Mouse (Mus musculus) yolk sac, embryonic 10.5 days (tissue): ENCODE data around the gene Lsm7.
A peak's percentile ranks its signal among the peaks of the same experiment; 100 is the strongest.

Experiments used
- DNase-seq: peaks from one replicate; pipeline ENCODE4 v3.0.0-alpha.2; 2017; ENCODE audit warnings: low spot score

Gene Lsm7

GRCm38 (mm10) chr10:80876028-80876427 is 21.0 kb upstream of the Lsm7 start:
- no peak for DNase-seq

- DNase-seq: no peak
Observed at GRCm38 (mm10) chr10:80874035-80874434, 19.0 kb upstream of the Lsm7 start.

- DNase-seq: no peak
Observed at GRCm38 (mm10) chr10:80871581-80871980, 16.6 kb upstream of the Lsm7 start, which contains the start of gene Tmprss9. Gene Tmprss9, plus strand, starts transcription at chr10:80871848.

DNA sequence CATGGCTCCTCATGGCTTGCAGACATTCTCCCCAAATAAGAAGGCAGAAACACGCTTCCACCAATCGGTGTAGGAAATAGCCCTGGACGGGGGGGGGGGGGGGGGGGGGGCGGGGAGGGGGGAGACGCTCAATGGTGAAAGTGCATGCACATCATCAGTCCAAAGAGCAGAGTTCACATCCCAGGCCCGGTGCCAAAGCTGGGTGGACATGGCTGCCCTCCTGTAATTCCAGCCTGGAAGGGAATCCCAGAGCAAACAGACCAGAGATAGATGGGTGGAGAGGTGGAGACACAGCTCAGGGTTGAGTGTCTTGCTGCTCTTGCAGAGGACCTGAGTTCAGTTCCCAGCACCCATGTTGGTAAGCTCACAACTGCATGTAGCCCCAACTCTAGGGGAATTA is 16.0 kb upstream of the Lsm7 start:
- DNase-seq: no peak

GRCm38 (mm10) chr10:80864446-80864845 is 9.4 kb upstream of the Lsm7 start:
- no peak for DNase-seq

- no peak for DNase-seq
Observed at GRCm38 (mm10) chr10:80862305-80862704, 7.3 kb upstream of the Lsm7 start.

DNA sequence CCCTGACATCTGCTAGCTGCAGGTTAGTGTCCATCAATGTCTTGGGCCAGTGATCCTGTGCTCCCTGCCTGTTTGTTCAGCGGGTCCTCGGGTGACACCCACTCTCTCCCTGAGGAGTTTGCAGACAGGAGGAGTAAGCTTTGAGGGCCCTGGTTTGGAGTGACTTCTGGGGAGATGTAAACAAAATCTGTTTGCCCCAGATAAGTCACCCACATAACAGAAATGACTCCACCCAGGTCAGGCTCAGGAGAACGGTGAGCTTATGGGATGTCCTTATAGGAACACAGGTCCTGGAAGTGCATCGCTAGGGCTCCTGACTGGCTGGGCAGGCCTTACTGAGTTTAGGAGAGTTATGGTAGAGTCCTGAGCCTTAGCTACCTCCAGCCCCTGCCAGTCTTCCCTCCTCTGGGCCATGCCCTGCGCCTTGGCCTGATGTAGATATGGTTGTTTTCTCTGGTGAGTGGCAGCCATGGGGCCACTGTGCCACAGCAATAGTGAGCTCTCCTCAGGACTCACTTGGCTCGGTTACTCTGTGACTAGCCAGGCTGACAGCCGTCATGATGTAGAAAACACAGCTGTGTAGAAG is 3.4 kb upstream of the Lsm7 start:
- DNase-seq: no peak

DNA sequence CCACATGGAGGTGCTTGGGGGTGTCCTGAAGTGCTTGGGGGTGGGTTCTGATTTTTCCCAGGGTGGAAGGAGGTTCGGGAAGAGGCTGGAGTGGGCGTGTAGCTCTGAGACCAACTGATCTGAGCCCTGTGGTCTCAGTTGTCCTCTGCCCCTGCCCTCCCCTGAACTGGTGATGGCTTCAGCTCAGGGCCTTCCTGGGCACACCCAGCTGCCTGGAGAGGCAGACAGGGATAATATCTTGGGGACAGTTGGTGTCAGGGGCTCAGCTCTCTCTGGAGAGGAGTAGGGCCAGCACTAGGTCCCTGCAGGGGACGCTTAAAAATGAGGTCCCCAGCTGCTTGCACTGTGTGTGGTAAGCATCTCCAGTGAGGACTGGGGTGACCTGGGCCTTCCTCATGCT is 2.8 kb upstream of the Lsm7 start:
- DNase-seq: no peak

DNA sequence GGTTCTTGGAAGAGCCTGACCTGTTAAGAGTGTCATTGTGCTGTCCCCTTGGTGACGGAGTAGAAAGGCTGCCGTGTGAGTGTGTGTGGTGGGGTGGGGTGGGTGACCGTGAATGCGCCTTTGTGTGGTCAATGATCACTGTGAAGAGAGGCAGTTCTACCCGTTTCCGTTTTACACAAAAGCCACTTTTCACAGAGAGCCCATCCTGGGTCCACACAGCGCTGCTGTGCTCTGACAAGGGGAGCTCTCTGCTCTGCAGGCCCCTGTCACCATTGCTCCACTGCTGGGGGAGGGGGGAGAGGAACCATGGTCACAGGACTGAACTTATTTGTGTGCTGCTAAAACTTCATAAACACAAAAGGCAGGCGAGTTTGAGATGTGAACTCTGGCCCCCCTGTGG is 2.4 kb upstream of the Lsm7 start:
- DNase-seq: no peak

DNA sequence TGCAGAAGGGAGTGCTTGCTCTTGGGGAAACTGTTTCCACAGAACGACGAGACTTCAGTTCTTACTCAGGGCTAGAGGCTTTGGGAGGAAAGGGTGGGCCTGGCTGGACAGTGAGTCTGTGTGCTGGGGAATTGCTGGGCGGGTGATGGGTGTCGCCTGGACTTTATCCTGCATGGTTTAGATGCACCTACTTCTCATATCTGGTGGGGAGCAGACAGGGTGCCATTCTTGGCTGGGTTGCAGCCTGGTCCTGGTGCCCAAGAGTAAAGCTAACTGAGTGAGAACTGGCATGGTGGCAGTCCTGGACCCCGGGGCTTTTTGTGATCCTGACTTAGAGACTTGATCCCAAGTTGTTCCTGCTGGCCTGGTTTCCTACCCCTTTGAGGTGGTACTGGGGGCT is 1.9 kb upstream of the Lsm7 start:
- DNase-seq: no peak

DNA sequence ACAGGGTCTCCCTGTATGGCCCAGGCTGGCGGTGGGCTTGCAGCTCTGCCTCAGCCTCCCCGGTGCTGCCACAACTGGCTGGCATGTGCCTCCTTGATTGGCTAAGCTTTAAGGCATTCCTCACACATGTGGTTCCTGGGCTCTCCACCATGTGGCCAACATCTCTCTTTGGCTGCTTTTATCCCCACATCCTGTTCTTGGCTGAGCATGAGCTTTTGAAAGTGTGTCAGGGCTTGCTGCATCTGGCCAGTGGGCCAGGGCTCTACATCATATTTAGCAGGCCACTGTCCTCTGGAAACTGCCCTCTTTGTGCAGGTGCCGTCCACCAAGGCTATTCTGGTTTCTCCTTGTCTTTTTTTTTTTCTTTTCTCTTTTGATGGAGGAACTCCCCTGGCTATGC is 1.3 kb upstream of the Lsm7 start:
- no peak for DNase-seq

DNA sequence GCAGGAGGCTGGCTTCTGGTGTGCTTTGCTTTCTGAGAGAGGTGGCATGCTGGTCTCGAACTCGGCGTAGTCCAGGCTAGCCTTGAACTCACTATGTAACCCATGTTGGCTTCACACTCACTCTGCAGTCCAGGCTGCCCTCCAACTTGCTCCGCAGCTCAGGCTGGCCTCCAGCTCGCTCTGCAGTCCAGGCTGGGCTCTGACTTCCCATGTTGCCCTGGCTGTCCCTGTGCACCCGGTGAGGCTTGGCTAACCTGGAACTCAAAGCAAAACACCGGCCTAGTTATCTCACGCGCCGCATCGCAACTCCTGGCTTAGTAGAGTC is 702 bp upstream of the Lsm7 start:
- no peak for DNase-seq

DNA sequence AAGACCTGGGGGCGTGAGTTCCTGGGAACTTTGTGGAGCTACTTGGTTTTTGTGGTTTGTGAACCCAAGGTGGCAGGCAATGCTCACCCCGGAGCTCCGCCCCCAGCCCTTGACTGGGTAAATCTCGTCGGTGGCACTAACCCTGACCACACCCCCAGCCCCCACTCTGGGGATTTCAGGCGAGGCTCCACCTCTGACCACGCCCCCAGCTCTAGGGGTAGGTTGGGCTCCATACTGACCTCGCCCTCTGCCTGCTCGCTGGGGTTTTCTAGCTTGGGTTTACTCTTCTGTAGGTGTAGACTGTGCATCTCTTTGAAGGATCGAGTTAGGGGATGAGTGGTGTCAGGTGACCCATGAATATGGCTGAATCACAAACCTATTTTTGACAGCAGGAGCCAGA is 6.4 kb downstream of the Lsm7 start:
- peak; percentile 22 for DNase-seq

DNA sequence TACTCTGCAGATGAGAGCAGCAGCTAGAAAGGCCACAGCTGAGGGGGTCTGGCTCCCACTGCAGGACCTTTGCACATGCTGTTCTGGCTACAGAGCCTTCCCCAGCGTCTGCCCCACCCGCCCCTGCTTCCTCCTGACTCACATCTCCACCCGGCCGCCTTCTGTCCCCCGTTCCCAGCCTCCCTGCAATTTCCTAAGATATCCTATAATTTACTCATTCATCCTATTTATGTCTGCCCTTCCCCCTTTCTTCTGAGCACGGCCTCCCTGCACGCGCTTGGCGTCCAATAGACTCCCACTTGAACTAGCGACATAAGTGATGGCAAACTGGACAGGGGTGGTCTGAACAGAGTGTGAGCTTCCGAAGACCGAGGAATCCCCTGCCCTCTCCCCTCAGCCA is 9.3 kb downstream of the Lsm7 start:
- DNase-seq: no peak

DNA sequence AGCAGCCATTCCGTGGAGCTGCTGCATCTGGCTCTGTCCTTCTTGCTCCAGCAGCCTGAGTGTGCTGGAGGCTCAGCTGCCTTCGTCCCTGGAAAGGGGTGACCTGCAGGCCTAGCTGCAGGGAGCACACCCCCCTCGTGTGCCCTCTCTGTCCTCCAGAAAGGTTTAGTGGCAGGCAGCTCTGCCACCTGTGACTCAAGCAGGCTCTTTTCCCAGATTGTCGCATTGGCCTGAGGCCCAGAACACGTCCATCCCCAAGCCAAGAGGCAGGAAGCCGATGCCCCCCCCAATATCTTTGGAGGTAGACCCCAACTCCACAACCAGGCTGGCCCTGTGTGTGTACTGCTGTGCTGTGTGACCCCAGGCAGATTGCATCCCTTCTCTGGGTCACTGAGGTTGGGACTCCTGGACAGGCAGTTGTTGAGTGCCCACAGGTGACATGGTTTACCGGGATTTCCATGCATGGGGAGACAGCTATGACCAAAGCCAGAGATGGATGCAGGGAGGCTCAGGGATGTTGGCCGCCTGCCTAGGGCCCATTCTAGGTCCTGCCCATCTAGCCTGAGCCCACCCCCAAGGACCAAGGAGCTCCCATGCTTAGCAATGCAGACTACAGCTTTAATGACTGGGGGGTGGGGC is 9.8 kb downstream of the Lsm7 start:
- DNase-seq: no peak

DNA sequence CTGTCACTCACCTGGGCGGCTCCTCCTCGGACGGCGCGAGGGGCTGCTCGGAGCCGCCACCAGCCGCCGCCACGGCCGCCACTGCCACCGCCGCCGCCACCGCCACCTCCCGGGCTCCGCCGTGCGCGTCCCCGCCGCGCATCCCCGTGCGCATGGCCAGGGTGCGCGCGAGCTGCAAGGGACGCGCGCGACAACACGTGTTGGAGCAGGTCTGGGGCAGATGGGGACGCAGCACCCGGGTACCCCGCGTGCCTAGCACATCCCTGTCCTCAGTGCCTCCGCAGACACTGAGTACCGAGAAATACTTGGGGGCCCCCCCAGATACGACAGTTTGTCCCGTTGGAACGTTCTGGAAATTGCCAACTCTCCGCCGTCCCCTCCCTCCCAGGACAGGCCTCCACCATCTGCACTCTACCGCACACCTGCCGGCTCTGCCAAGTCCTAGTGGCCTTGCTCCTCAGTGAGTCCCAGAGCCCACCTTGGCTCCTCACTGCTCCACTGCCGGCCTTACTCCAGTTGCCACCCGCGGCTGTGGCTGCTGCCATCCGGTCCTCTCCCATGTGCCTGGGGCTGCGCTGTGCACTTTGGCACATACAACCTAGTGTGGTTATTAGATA is 11.0 kb downstream of the Lsm7 start, which contains the start of gene Lingo3:
Lingo3 (minus strand) TSS at position 109 of the 617 bp plus-strand sequence.
- DNase-seq: no peak

DNA sequence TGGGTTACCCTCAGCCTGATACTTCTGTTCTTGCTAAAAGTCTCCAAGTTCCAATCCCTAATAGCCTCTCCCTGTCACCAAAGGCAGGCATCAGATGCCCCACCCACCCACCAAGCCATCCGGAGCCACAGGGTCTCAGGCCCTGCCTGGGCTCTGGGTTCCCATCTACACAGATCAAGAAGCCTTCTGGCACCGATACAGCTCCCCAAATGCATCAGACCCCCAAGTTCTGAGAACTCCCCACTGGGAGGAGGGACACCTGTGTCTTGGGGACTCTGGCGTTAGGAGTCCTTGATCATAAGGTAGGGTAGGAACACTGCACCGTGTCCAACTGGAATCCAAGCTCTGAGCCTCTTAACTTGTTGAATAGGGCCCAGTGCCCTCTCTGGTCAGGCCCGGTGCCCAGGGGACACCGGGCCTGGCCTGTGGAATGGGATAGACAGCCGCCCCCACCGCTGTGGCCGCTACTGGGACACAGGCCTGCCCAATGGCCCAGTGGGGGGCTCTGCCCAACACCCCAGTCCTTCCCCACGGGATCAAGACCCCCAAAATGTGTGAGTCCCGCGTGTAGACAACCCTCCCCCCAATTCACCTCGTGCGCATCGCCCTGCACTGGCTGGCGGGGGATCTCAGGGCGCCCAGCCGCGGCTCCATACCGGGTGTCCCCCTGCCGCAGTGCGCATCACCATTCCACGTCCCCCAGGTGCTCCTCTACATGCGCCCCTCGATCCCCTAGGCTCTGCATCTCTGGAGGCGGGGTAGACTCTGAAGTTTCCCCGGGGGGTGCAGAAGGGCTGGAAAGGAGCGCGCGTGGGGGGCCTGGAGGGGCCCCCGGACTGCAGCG is 11.7 kb downstream of the Lsm7 start:
- no peak for DNase-seq

GRCm38 (mm10) chr10:80842334-80842733 is 12.7 kb downstream of the Lsm7 start:
- no peak for DNase-seq

DNA sequence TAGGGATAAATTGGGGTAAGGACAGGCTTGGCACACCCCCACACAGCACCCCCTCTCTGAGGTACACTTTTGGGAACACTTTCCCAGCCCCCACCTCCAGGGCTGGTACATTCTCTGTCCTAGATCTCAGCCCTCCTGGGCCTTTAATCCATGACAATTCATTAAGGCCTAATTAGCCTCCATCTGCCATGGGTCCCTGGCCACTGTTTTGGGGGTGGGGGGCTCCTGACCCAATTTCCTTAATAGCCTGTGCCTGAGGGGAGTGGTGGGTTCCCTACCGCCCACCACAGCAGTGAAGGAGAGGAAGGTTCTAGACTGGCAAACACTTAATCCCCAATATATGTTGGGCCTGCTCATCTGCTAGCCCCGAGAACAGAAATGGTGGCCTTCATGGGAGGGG is 13.3 kb downstream of the Lsm7 start:
- no peak for DNase-seq

DNA sequence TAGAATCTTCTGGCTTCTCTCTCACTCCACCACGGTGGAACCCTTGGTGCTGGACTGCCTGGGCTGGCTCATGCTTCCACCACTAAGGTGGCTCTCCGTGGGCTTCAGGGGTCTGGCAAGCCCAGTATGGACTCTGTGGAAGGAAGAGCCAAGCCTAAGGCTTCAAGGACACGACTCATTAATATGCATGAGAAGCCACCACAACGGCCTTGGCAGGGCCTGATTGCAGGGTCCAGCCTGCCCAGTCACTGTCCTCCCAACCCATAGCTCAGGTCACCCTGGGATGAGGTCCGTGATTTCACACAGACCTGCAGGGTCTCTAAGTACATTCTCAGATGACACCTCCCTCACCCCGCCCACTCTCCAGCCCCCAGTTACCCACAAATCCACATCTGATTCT is 15.2 kb downstream of the Lsm7 start:
- DNase-seq: no peak

GRCm38 (mm10) chr10:80838346-80838912 is 16.6 kb downstream of the Lsm7 start:
- no peak for DNase-seq

DNA sequence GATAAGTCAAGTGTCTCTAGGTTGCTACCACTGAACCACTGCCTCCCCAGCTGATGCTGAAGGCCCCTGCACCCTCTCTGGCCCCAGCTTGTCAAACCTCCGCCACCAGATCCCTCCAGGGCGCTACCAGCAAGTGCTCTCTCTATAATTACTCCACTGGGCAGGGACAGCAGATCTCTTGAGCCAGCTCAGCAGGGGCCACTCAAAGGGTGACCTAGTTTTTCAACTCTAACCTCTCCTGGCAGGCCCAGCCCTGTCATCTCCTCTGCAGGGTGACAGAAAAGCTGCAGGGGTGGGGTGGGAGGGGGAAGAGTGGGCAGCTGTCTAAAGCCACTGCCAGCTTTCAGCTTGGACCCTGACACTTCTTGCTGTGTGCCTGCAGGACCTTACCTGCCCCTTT is 17.2 kb downstream of the Lsm7 start:
- DNase-seq: no peak

- DNase-seq: no peak
Observed at GRCm38 (mm10) chr10:80836949-80837379, 18.0 kb downstream of the Lsm7 start.
